Mouse (Mus musculus): Measurements from ENCODE around the gene Nrgn.

DNA sequence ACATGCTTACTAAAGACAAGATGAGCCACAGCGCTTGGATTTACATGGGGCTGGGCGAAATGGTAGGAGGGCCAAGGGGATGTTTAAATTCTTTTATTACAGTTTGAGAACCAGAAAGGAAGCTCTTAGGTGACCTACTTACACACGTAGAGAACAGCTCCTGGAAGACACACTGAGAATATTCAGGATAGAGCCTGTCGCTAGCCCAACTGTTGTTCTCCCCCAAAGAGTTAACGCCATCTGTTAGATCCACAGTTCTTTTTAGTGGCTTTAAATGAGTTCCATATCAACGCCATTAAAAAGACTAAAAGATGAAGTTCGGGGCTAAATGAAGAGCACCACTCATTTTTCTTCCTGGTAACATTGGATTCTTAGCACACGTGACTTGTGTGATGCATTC is 33.7 kb downstream of the Nrgn start:
- TF ChIP-seq POLR2A (IDR thresholded peaks at IDR 0.05; ENCODE audit: control insufficient read depth in 1 of 2, insufficient read depth in 1 of 2, low read depth in 1 of 2, low read length in 2 of 2, poor library complexity in 1 of 2) (no peak), EP300 (IDR thresholded peaks at IDR 0.05; ENCODE audit: low read depth in 1 of 2, low read length in 2 of 2) (no peak), MYC (IDR thresholded peaks at IDR 0.05; ENCODE audit: low read depth, low read length) (no peak)
